Mouse (Mus musculus) cerebellum, adult 2 months (tissue): ENCODE measurements around the gene Metrnl.

ENCODE experiments used
- CTCF ChIP-seq: fragments of 200-500 bp; IDR thresholded peaks from 2 replicates; pipeline ENCODE4 v1.5.1; 2011; ENCODE audit warnings: low read depth, mild to moderate bottlenecking, control low read depth, low read length, moderate library complexity, borderline replicate concordance; ENCODE audit not compliant: insufficient read depth
- POLR2A ChIP-seq: fragments of 200-500 bp; IDR thresholded peaks from 2 replicates; pipeline ENCODE4 v1.6.1; 2011; ENCODE audit warnings: low read length, control low read depth, borderline replicate concordance; ENCODE audit not compliant: insufficient read depth

DNA sequence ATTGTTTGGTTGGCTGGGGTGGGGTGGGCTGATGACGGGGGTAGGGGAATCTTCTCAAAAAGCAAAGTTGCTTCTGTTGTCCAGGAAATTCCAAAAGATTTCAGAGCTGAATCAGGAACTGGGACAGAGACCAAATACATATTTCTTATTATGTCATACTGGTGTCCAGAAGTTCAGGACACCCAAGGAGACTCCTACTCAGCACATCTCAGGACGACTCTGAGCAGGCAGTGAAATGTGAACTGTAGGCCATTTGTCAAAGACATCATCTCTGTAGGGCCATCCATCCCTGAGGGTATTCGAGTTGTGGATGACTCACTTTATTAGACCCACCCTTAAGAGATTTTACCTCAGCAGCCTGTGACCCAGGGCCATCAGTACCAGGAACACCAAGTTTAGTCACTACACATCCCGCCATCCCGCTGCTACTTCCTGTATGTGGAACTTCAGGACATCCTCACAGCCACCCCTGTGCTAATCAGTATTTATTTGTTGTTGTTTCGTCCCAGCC, 15.8 kb upstream of the Metrnl start:
- TF ChIP-seq POLR2A, result no peak
- no peak for TF ChIP-seq CTCF
